8 mouse cellular contexts compared by ENCODE assay signal in genomic region chr5:100108866-100109265, GRCm38 (mm10). TPM values are rescaled to one million over a fixed set of nuclear protein-coding genes. Genes with fewer than 3 reads are reported as not detected.
DNase-seq lines count a peak whose midpoint lies in the region; ATAC-seq and TF ChIP-seq lines count a peak whose summit lies in the region.

No protein-coding gene starts in this region.

- no peaks in the 10 kb centered on the region for H3K27me3 ChIP-seq in forebrain, embryonic 13.5 days
- H3K27me3 ChIP-seq in forebrain, embryonic 10.5 days (ENCODE audit: poor library complexity, severe bottlenecking), result no peaks in the 10 kb centered on the region

- H3K4me1 ChIP-seq in forebrain, embryonic 13.5 days, result peaks cover 11% of the 10 kb centered on the region
- H3K4me1 ChIP-seq in forebrain, embryonic 10.5 days, result no peaks in the 10 kb centered on the region

- whole genome bisulfite sequencing in forebrain, embryonic 13.5 days, result 64% methylated on average over 9 of the region's 9 CpGs
- 87% methylated on average over 9 of the region's 9 CpGs for WGBS in forebrain, embryonic 10.5 days

- TF ChIP-seq CTCF in layer of hippocampus, adult 2 months (conservative IDR thresholded peaks at IDR 0.05), result no peak

- H3K36me3 ChIP-seq in forebrain, embryonic 13.5 days (ENCODE audit: poor library complexity, severe bottlenecking), result no peaks in the 10 kb centered on the region
- no peaks in the 10 kb centered on the region for H3K36me3 ChIP-seq in forebrain, embryonic 10.5 days (replicated peaks)

- peak overlapping the region; percentile 75 for H3K27ac ChIP-seq in forebrain, embryonic 13.5 days
- no peak overlapping the region for H3K27ac ChIP-seq in forebrain, embryonic 10.5 days
- H3K27ac ChIP-seq in layer of hippocampus, adult 2 months, result peak overlapping the region; percentile 88

- peak; percentile 96 for ATAC-seq in forebrain, embryonic 13.5 days
- no peak for ATAC-seq in megakaryocyte, adult 5-6 weeks (ENCODE audit: poor library complexity, severe bottlenecking)

- DNase-seq in forebrain, embryonic 10.5 days (ENCODE audit: extremely low spot score, low spot score), result no peak
- DNase-seq in cerebellum, adult 9-10 months, result peak; percentile 93
- DNase-seq in layer of hippocampus, adult 2 months (ENCODE audit: low spot score in 2 of 2), result peak; percentile 76 to 90
- DNase-seq in lung, postnatal 25 days (ENCODE audit: low spot score), result peak; percentile 45
- DNase-seq in kidney, adult 8-10 months, result no peak
- no peak for DNase-seq in thymus, postnatal 14 days

- no peak overlapping the region for H3K4me3 ChIP-seq in forebrain, embryonic 13.5 days
- H3K4me3 ChIP-seq in forebrain, embryonic 10.5 days, result no peak overlapping the region
- H3K4me3 ChIP-seq in layer of hippocampus, adult 2 months, result no peak overlapping the region

- no peaks in the 10 kb centered on the region for H3K9me3 ChIP-seq in forebrain, embryonic 13.5 days (replicated peaks)
- H3K9me3 ChIP-seq in forebrain, embryonic 10.5 days, result no peaks in the 10 kb centered on the region

- no peak overlapping the region for H3K4me2 ChIP-seq in forebrain, embryonic 13.5 days

- H3K9ac ChIP-seq in forebrain, embryonic 13.5 days, result no peak overlapping the region

RNA-seq across cellular contexts. Expression of gene Tmem150c, which starts 50.7 kb away (rescaled TPM):
- polyA plus RNA-seq in forebrain, embryonic 13.5 days (2015; fragmentation: Nextera tagmentation; extraction: Ambion mirVana), result 12.7 and 14.0 TPM in 2 replicates
- polyA plus RNA-seq in forebrain, embryonic 10.5 days (2016; fragmentation: Nextera tagmentation; extraction: Ambion mirVana), result 2.2 and 2.3 TPM in 2 replicates
- 10 to 100 TPM; 79.7 to 88.9 TPM for total RNA-seq in layer of hippocampus, adult 2 months (2021)
- 0.18 TPM in 1 of 2 replicates, not detected in the other for total RNA-seq in megakaryocyte, adult 5-6 weeks (2015)
- total RNA-seq in megakaryocyte, adult 5-6 weeks (2017), result not detected in 2 replicates

Comparison
In these comparisons a context has a peak if more than half of its experiments do, and no peak if none do; other contexts are left out.
1. DNase-seq: peak in cerebellum, adult 9-10 months (single experiment), layer of hippocampus, adult 2 months (2 of 2) and lung, postnatal 25 days (single experiment); none in forebrain, embryonic 10.5 days (single experiment), kidney, adult 8-10 months (0 of 2) and thymus, postnatal 14 days (single experiment).
2. RNA of gene Tmem150c, which starts 50.7 kb away (total RNA-seq): 79.7 to 88.9 TPM in layer of hippocampus, adult 2 months; 0.18 TPM in megakaryocyte, adult 5-6 weeks; every median in the first group is over 10 times any median in the second.